Mouse (Mus musculus) effector memory CD4-positive, alpha-beta T cell, adult 7 months (primary cell): Measurements from ENCODE around the gene Olfr695. TPM values are rescaled to one million over a fixed set of nuclear protein-coding genes. Genes with fewer than 3 reads are reported as not detected.

Experiments used
- polyA plus RNA-seq: library from polyadenylated mRNA; unstranded; fragments of 100-300 nt; shearing (Covaris generic); gene quantifications from one replicate; pipeline ENCODE4 v1.2.1, GENCODE M21; 2017

The Olfr695 gene
- not detected for polyA plus RNA-seq

GRCm38 (mm10) chr7:106716296-106716695 lies at the start of gene Olfr695:
Gene Olfr695, minus strand, starts transcription at chr7:106716396.

GRCm38 (mm10) chr7:106755297-106755696 lies 39.1 kb upstream of the Olfr695 start, which contains the start of gene Olfr698:
Gene Olfr698, minus strand, starts transcription at chr7:106755397.

GRCm38 (mm10) chr7:106742343-106742742 lies 26.1 kb upstream of the Olfr695 start, which contains the start of gene Olfr697:
Gene Olfr697, minus strand, starts transcription at chr7:106742443.

DNA sequence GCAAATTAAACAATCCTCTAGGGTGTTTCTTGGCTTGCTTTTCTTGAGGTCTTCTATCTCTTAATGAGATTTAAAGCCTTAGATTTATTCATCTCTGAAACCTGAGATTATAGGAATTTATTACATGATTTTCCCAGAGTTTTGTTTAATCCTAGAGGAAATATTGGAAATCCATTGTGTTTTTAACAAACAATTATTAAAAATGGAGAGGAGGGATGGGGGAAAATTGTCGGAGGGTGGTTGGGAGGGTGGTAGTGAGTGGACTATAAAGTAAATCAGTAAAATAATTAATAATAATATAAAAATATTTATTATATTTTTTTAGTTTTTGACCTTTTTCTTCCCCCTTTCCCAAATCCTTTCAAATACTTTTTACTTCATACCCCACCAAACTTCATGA lies 24.5 kb downstream of the Olfr695 start, which contains the start of gene Olfr694:
Gene Olfr694, minus strand, starts transcription at position 101 of the 400 bp plus-strand sequence.

DNA sequence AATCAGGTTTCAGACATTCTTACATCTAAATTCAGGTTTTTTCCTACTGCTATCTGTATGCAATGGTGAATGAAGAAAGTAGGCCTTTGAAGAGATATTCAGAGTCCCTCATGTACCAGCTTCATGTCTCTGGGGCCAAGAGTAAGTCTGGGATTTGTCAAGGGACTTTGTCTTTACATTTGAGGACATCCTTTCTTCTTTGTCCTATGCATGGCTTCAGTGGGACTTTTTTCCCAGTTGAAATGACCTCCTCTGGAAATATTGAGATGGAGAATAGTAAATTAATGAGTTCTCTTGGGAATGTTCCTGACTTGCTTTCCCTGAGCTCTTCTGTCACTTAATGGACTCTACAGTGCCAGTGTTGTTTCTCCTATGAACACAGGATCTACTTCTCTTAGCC lies 35.7 kb downstream of the Olfr695 start, which contains the start of gene Olfr693:
Gene Olfr693, minus strand, starts transcription at position 101 of the 400 bp plus-strand sequence.

Other genes starting within 250 kb of the Olfr695 start
- not detected for gene Olfr693, start 35.8 kb downstream of the Olfr695 start, polyA plus RNA-seq
- gene Olfr694, start 24.6 kb downstream of the Olfr695 start, polyA plus RNA-seq: not detected
- not detected for gene Olfr697, start 26.0 kb upstream of the Olfr695 start, polyA plus RNA-seq
- not detected for gene Olfr698, start 39.0 kb upstream of the Olfr695 start, polyA plus RNA-seq
- gene Olfr699, start 76.8 kb upstream of the Olfr695 start, polyA plus RNA-seq: not detected
- gene Olfr700, start 92.4 kb upstream of the Olfr695 start, polyA plus RNA-seq: not detected
- gene Olfr701, start 97.7 kb upstream of the Olfr695 start, polyA plus RNA-seq: not detected
- not detected for gene Olfr702, start 117.5 kb upstream of the Olfr695 start, polyA plus RNA-seq
- not detected for gene Olfr703, start 127.0 kb upstream of the Olfr695 start, polyA plus RNA-seq
- 0.55 TPM for gene Olfr704, start 146.8 kb upstream of the Olfr695 start, polyA plus RNA-seq
- gene Olfr705, start 160.5 kb upstream of the Olfr695 start, polyA plus RNA-seq: not detected
- gene Olfr706, start 171.8 kb upstream of the Olfr695 start, polyA plus RNA-seq: not detected
- gene Olfr707, start 184.8 kb upstream of the Olfr695 start, polyA plus RNA-seq: not detected
- not detected for gene Olfr1532-ps1, start 191.6 kb upstream of the Olfr695 start, polyA plus RNA-seq
- not detected for gene Olfr709-ps1, start 215.8 kb upstream of the Olfr695 start, polyA plus RNA-seq
- not detected for gene Olfr710, start 231.9 kb upstream of the Olfr695 start, polyA plus RNA-seq
- gene Olfr6, start 247.5 kb upstream of the Olfr695 start, polyA plus RNA-seq: 0.07 TPM